Mouse (Mus musculus): ENCODE measurements around the gene Wwtr1.

DNA sequence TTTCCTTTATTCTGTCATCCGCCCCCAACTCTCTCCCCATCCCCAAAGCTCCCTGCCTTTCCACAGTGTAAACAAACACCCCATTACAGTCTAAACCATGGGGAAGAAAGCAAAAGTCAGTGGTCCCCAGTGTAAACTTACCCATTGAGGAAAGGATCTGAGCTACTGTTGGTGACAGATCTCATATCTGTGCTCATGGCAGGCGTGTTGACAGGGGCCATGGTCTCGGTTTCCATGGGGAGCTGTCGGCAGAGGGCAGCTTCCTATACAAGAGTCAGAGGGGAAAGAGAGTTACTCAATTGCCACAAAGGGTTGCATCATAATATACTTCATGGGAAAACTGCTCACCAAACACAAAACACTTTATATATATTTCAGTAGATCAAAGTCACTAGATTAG lies 112.4 kb downstream of the Wwtr1 start:
- TF ChIP-seq CTCF (IDR thresholded peaks at IDR 0.05; ENCODE audit: insufficient read depth, low read depth, low read length), result no peak
- no peak for TF ChIP-seq POLR2A (IDR thresholded peaks at IDR 0.05; ENCODE audit: insufficient read depth, low read depth, low read length)
